Mouse (Mus musculus): ENCODE results near the gene Dglucy.

GRCm38 (mm10) chr12:100873612-100874011 lies 94.8 kb downstream of the Dglucy start:
- TF ChIP-seq CTCF (IDR thresholded peaks at IDR 0.05; ENCODE audit: insufficient read depth, low read length): no peak
- no peak for TF ChIP-seq POLR2A (IDR thresholded peaks at IDR 0.05; ENCODE audit: borderline replicate concordance, extremely low read depth, low read depth, low read length)

All from lung, adult 2 months (tissue).